Mouse (Mus musculus) bone marrow, adult 2 months (tissue): ENCODE measurements around the gene Svs1.

Source experiments
- CTCF ChIP-seq: fragments of 200-500 bp; IDR thresholded peaks from 2 replicates; pipeline ENCODE4 v1.5.1; 2011; ENCODE audit warnings: low read length, control low read depth; ENCODE audit not compliant: control insufficient read depth, insufficient read depth
- POLR2A ChIP-seq: fragments of 200-500 bp; IDR thresholded peaks from 2 replicates; pipeline ENCODE4 v1.6.1; 2011; ENCODE audit warnings: low read depth, mild to moderate bottlenecking, control low read depth, low read length, borderline replicate concordance; ENCODE audit not compliant: control insufficient read depth

GRCm38 (mm10) chr6:49031230-49031629 is 44.6 kb downstream of the Svs1 start:
- TF ChIP-seq CTCF (no peak), POLR2A (no peak)
